Mouse (Mus musculus) splenic B cell, adult 2 months (primary cell): Measurements from ENCODE around the gene Zfyve19.

Experiments
- DNase-seq: peaks from one replicate; pipeline ENCODE4 v3.0.0-alpha.2; 2011; ENCODE audit warnings: low read depth, low spot score
- H3K27me3 ChIP-seq: 2 replicates; pipeline ENCODE4 v1.6.1; 2012; ENCODE audit warnings: mild to moderate bottlenecking, low read length, moderate library complexity, mixed read lengths; ENCODE audit not compliant: control insufficient read depth, poor library complexity, insufficient read depth, severe bottlenecking
- H3K36me3 ChIP-seq: 2 replicates; pipeline ENCODE4 v1.6.1; 2012; ENCODE audit warnings: mild to moderate bottlenecking, low read length, moderate library complexity, mixed read lengths; ENCODE audit not compliant: control insufficient read depth, poor library complexity, insufficient read depth, severe bottlenecking

The Zfyve19 gene

DNA sequence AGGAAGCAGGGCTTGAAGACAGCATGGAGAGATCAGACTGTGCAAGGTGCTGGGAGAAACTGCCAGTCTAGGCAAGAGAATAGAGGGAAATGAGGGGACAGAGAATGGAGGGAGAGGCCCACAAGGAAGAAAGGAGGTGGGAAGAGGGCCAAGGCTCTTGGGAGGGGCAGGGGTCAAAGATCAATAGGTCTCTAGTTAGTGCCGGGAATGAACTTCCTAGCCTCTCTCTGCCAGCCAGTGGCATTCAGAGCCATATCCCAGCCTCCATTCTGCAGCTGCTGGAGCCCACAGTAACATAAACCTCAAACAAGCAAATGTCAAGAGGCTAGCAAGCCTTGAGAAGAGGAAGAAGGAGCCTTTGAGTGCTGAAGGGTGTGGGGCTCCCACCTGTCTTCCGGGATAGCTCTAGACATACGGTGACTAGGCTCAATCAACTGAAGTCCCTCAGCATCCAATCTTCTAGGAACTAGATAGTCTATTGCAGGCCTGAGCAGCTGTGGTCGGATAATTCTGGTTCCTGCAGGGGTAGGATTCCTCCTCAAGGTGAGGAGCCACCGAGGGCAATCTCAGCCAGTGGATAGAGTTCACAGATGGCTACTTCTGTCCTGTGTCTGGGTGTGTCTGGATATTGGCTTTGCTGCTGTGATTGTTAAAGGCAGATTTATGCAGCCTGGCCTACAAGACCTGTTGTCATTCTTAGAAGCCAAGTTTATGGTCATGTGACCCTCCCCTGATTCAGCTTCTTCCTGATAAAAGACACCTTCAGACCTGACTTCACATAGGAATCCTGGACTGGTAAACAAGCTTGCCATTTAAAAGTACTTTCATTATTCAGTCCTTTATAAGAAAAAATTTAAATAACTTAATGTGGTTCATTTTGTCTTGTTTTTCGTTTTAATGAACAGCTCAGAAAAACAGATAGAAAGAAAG is 21.6 kb downstream of the Zfyve19 start, which contains the start of gene Ppp1r14d:
TSS of gene Ppp1r14d (minus strand) at position 132 of the 930 bp plus-strand sequence.
- no peak for DNase-seq
- Histone ChIP-seq H3K27me3 (no peaks in the 10 kb centered on the region), H3K36me3 (no peaks in the 10 kb centered on the region)

DNA sequence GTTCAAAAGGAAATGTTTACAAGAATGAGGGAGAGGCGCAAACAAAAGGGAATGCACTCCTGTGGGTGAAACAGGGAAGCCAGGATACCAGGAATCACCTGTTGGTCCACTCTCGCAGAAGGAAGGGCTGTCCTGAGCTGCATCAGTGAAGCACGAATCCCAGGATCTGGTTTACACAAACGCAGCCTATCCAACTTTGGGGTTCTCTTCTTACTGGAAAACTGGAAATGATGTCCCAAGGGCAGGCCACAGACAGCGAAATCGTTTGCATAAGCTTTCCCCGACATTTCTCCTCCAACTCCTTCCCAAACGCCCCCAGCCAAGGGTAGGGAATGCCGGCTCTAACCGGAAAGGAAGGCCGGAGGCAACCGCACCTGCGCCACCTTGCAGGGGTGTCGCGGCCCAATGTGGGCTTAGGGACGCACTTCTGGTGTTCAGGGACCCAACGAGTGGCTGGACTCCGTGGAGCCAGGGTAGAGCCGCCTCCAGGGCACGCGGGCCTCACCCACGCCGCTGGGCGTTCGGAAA is 28.3 kb downstream of the Zfyve19 start:
- no peak for DNase-seq
- Histone ChIP-seq H3K36me3 (no peaks in the 10 kb centered on the region), H3K27me3 (no peaks in the 10 kb centered on the region)

DNA sequence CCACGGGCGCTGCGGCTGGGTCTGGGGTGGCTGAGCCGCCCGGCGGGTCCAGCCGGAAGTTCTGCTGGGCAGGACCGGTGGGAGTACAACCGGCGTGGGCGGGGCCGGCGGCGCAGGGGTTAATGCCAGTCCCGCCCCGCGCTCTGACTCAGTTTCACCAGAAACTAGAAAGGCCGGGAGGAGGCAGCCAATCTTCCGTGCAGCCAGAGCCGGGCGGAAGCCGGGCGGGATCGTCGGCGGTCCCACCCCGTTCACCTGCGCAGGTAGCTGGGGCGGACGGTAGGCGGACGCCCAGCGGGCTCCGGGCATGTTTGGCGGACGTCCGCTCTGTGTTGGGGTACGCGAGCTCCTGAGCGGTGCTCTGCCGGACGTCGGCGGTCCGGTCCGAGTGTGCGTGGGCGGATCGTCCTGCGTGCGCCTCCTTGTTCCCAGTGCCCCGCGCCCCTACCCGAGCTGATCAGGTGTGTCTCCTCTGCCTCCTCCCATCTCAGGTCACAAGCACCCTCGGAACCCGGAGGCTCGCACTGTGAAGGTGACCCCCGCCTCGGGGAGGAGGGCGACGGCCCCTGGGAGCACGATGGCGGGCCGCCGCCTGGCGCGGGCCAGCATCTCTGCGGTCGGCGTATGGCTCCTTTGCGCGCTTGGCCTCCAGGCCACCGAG is 28.9 kb downstream of the Zfyve19 start, which contains the start of gene Spint1:
TSS of gene Spint1 (plus strand) at position 153 of the 661 bp plus-strand sequence.
- DNase-seq = peak; percentile 19
- Histone ChIP-seq H3K27me3 (no peaks in the 10 kb centered on the region), H3K36me3 (no peaks in the 10 kb centered on the region)

DNA sequence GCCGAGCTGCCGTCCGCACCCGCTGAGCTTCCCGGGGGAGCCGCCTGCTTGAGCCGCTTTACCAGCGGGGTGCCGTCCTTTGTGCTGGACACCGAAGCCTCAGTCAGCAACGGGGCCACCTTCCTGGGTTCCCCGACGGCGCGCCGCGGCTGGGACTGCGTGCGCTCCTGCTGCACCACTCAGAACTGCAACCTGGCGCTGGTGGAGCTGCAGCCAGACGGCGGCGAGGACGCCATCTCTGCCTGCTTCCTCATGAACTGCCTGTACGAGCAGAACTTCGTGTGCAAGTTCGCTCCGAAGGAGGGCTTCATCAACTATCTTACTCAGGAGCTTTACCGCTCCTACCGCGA is 29.4 kb downstream of the Zfyve19 start:
- H3K36me3 ChIP-seq = no peaks in the 10 kb centered on the region
- peak; percentile 10 for DNase-seq
- no peaks in the 10 kb centered on the region for H3K27me3 ChIP-seq

DNA sequence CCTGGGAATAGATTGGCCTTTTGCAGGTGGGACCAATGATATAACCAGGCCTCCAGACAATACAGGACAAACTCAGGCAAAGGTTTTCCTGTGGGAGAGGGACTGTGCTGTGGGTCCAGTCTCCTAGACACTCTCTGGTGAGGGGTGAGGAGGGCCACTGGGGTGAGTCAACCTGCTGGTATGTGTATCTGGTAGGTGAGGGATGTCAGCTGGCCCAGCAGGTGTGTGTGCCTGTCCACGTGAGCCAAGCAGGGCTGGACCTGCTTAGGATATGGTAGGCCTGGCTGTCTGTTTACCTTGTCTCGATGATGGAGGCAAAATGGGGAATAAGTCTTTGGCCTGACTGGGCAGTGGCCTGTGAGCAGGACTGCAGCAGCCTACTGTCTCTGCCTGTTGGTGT is 30.3 kb downstream of the Zfyve19 start:
- Histone ChIP-seq H3K27me3 (no peaks in the 10 kb centered on the region), H3K36me3 (no peaks in the 10 kb centered on the region)
- DNase-seq = no peak

DNA sequence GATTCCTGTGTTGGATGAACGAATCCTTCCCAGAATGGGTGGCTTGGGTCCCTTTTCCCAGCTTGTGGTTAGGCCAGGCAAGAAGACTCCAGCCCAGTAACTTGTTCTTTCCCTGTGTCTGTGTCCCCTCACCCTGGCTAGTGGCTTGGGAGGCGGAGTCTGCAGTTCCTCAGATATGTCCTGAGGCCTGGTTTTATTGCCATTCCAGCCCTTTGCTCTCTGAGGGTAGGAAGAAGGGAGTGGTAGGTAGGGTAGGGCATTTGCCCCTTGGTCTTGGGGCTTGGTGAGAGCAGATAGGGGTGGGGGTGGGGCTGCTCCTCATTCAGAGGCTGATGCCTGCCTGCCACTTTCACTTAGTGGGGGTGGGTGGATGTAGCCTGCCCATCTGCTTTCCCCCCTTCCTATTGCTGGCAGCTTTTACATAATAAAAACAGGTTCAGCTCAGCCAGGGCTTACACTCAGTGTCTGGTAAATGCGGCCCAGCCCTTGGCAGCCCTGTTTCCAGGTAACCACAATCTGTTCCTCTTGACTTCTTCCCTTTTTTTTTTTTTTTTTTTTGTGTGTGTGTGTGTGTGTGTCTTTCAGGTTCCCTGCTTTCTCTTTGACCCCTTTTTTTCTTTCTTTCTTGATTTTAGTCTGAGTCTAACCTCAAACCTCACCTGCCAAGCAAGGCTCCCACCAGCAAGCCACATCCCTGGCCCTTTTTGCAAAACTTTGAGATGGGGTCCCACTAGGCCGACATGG is 31.8 kb downstream of the Zfyve19 start:
- no peaks in the 10 kb centered on the region for H3K27me3 ChIP-seq
- no peaks in the 10 kb centered on the region for H3K36me3 ChIP-seq

DNA sequence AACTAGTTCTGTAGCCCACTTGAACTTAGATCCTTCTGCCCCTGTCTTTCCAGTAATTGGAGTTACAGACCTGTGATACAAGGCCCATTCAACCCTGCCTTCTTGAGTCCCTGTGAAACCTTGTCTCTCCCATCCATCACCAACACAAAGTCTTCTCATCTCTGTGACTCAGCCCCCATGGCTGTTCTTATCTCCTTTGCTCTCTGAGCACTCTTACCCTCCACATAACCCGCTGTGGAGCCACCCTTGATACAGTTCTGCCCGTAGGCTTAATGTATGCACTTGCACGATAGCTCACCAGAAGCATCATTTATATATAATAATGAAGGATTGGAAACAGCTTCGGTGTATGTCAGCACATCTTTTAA is 32.4 kb downstream of the Zfyve19 start:
- Histone ChIP-seq H3K27me3 (no peaks in the 10 kb centered on the region), H3K36me3 (no peaks in the 10 kb centered on the region)
- no peak for DNase-seq

More for the DNA sequence above, 31.8 kb downstream of the Zfyve19 start:
- no peak for DNase-seq

DNA sequence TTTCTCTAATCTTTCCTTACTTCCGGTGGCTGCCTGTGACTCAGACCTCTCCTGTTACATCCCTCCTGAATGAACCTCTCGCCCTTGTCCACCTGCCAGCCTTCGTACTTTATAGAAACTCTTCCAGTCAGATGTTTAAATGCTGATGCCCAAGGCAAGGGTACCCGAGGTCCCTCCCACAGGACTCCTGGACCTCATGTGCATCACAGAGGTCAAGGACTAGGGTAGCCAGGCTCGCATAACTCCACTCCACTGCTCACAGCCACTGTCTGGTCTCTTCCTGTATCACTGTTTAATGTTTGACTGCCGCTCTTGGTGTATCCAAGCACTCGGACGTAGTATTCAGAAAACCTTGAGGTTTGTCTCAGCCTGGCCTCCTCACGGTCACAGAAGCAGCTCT is 34.1 kb downstream of the Zfyve19 start:
- H3K36me3 ChIP-seq = no peaks in the 10 kb centered on the region

DNA sequence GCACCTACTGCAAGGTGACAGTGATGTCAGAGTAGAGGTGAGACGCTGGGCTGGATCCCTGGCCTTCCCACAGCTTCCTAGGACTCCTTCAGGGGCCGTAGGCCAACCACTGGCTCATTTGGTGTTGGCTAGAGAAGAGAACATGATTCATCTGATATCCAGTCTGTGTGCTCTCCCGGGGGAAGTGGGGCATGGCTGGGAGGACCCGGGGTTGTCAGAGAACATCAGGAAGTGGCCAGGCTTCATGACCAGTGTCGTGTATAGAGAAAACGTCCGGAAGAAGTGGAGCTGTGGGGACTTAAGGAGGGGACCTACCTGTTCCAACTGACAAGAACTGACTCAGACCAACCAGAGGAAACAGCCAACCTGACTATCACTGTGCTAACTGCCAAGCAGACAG is 36.8 kb downstream of the Zfyve19 start:
- Histone ChIP-seq H3K27me3 (no peaks in the 10 kb centered on the region), H3K36me3 (no peaks in the 10 kb centered on the region)
- no peak for DNase-seq

More for the DNA sequence above, 34.1 kb downstream of the Zfyve19 start:
- no peaks in the 10 kb centered on the region for H3K27me3 ChIP-seq
- no peak for DNase-seq

DNA sequence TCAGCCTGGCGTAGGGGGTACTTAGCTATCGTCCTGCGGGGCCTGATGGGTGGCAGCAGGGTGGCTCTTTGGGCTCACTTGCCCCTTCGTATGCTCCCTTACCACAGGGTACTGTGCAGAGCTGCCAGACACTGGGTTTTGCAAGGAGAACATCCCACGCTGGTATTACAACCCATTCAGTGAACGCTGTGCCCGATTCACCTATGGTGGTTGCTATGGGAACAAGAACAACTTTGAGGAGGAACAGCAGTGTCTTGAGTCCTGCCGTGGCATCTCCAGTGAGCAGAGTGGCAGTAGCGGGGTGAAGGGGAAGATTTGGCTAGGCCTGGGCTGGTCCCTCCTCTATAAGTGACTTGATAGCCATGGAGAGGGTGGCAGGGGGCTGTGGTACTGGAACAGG is 39.5 kb downstream of the Zfyve19 start:
- no peak for DNase-seq
- no peaks in the 10 kb centered on the region for H3K36me3 ChIP-seq
- H3K27me3 ChIP-seq = peaks cover 2% of the 10 kb centered on the region; the same call in 1 of the 2 replicates

DNA sequence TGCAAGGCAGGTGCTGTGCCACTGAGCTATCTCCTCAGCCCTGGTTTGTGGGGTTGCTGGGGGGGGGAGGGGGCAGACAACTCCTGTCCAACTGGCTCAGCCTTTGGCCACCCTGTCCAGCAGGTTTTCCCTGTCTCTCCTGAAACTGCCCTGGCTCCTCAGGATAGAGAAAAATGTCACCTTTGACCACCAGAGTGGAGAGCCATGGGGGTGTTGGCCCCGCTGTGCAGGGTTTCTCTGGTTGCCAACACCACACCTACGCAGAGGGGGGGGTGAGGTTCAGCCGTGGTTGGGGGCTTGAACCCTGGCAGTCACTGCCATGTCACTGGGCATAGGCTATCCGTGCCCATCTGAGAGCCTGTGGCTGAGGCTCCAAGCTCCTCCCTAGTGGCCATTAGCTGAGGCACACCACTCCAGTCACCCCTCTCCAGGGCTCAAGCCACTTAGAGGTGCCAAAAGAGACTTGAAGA is 41.2 kb downstream of the Zfyve19 start:
- DNase-seq = no peak
- H3K27me3 ChIP-seq = peaks cover 2% of the 10 kb centered on the region; the same call in 1 of the 2 replicates
- H3K36me3 ChIP-seq = no peaks in the 10 kb centered on the region

DNA sequence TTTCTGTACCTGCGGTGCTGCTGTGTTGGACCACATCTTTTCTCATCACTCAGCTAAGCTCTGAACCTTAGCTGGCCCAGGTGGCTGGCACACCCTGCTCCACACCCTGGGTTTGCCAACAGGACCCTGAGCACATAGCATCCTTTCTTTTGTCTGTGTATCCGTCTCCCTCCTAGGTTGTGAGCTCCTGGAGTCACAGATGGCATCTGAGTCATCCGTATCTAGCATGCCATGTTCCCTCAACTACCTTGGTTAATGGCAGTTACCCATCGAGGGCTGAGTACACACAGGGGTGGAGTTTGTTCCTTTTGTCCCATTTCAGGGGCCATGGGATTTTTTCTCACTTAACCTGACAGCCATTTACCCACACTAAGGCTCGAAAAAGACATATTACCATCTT is 42.0 kb downstream of the Zfyve19 start:
- DNase-seq = no peak
- no peaks in the 10 kb centered on the region for H3K36me3 ChIP-seq
- H3K27me3 ChIP-seq = peaks cover 2% of the 10 kb centered on the region; the same call in 1 of the 2 replicates

DNA sequence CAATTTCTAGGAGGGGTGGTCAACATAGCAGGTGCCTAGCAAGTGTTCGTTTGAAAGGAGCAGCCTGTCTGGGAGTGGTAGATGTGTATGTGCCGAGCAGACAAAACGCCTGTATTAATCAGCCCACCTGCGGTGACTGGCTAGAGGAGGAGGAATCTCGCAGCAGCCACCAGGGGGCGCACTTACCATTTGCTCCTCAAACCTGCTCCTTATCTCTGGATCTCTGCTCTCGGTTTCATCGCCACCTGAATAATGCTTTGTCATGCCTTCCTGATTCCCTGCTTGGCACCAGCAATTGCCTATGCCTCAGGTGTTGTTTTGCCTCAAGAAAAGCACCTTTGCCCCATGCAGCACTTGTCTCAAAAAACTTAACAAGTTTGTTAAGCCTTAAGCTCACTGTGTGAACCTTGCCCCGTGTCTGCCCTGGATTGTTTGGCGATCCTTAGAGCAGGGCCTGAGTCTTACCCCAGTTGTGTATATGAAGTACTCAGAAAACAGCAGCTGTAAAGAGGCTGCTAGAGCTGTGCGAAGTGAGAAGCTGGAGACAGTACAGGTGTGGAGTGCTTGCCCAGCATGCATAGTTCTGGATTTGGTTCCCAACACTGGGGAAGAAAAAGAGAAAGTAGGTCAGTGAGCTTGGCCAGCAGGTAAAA is 42.5 kb downstream of the Zfyve19 start:
- peaks cover 2% of the 10 kb centered on the region; the same call in 1 of the 2 replicates for H3K27me3 ChIP-seq
- peak; percentile 89 for DNase-seq
- no peaks in the 10 kb centered on the region for H3K36me3 ChIP-seq

DNA sequence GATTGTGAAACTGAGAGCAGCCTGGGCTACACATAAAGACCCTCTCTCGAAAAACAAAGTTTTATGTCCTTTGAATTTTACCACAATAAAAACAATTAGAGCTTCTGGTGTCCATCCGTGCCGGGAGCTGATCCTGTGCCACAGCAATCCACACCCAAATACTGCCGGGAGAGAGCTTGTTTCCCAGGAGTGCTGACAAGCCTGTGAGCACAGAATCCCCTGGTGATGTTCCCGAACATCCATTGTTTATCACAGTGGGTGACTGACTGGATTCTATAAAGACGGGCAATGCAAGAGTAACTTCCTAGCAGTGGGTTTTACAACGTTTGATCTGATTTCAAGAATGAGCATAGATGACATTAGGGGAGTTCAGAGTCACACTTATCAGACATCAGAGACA is 46.6 kb downstream of the Zfyve19 start:
- Histone ChIP-seq H3K36me3 (no peaks in the 10 kb centered on the region), H3K27me3 (peaks cover 2% of the 10 kb centered on the region)
- DNase-seq = no peak
